Mouse (Mus musculus): ENCODE data around the gene Alpk1. TPM values are rescaled to one million over a fixed set of nuclear protein-coding genes. Genes with fewer than 3 reads are reported as not detected.

Gene Alpk1
- polyA plus RNA-seq, 1 experiment from 2014 or later: 0.47 TPM

- Histone ChIP-seq H3K4me2 (ENCODE audit: low read length) (no peak overlapping the region), H3K27me3 (ENCODE audit: control insufficient read depth, insufficient read depth, low read length) (peaks cover 82% of the 10 kb centered on the region)
- 48% methylated on average over 4 of the region's 4 CpGs for WGBS
Measured at GRCm38 (mm10) chr3:127758806-127759205, 21.5 kb downstream of the Alpk1 start.

DNA sequence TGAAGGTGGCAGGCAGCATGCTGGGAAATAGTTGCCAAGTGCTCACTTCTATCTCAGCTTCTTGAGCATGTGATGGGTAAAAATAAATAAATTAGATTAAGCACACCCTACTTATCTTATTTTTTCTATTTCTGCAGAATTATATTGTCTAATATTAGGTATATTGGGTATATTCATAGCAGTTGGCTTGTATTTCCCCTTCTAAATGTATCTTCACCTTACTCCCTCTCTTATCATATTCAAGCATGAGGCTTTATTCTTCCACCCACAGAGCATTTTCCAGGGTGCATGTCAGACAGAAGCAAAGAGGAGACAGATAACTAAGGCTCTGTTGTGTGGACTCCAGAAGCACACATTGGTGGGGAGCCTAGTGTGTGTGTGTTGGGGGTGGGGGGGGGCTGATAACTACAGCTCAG lies 22.4 kb downstream of the Alpk1 start:
- H3K4me1 ChIP-seq (ENCODE audit: control insufficient read depth, insufficient read depth, low read length): peaks cover 6% of the 10 kb centered on the region; the same call in 1 of the 2 replicates
- H3K4me3 ChIP-seq (replicated peaks; ENCODE audit: low read depth, low read length): no peak overlapping the region
- H3K4me2 ChIP-seq (ENCODE audit: low read length): no peak overlapping the region
- H3K27me3 ChIP-seq (ENCODE audit: control insufficient read depth, insufficient read depth, low read length): peaks cover 82% of the 10 kb centered on the region
- H3K36me3 ChIP-seq (ENCODE audit: control insufficient read depth, insufficient read depth, low read length): no peaks in the 10 kb centered on the region
- no peak overlapping the region for H3K27ac ChIP-seq (replicated peaks; ENCODE audit: low read depth, low read length)
- H3K9ac ChIP-seq (replicated peaks; ENCODE audit: low read length): no peak overlapping the region
- no peak for ATAC-seq (ENCODE audit: low FRiP score, low TSS enrichment)
- no peak for DNase-seq
- no peaks in the 10 kb centered on the region for H3K9me3 ChIP-seq (ENCODE audit: control insufficient read depth, low read length)

More at GRCm38 (mm10) chr3:127758806-127759205, 21.5 kb downstream of the Alpk1 start:
- peaks cover 6% of the 10 kb centered on the region; the same call in 1 of the 2 replicates for H3K4me1 ChIP-seq (ENCODE audit: control insufficient read depth, insufficient read depth, low read length)
- no peak for ATAC-seq (ENCODE audit: low FRiP score, low TSS enrichment)
- no peak overlapping the region for H3K4me3 ChIP-seq (replicated peaks; ENCODE audit: low read depth, low read length)
- no peaks in the 10 kb centered on the region for H3K9me3 ChIP-seq (ENCODE audit: control insufficient read depth, low read length)
- DNase-seq: peak; percentile 12
- no peak overlapping the region for H3K9ac ChIP-seq (replicated peaks; ENCODE audit: low read length)
- H3K36me3 ChIP-seq (ENCODE audit: control insufficient read depth, insufficient read depth, low read length): no peaks in the 10 kb centered on the region
- H3K27ac ChIP-seq (replicated peaks; ENCODE audit: low read depth, low read length): no peak overlapping the region

DNA sequence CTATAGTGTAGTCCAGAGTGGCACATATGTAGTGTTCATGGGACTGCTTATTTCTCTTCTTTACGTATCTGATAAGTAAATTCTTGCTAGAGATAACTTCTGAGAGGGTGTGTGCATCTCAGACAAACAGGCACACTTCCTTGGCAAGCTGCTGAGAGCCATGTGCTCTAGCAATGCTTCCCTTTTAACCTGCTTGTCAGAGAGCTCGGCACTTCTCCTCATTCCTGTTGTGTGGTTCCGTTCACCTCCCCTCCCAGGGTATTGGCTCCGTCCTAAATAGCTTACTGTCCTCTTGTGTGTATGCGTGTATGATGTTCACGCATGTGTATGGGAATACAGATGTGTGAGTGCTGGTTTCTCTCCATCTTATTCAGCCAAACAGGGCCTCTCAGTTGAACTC lies 23.9 kb downstream of the Alpk1 start:
- ATAC-seq (ENCODE audit: low FRiP score, low TSS enrichment) (no peak), DNase-seq (no peak)
- Histone ChIP-seq H3K27ac (replicated peaks; ENCODE audit: low read depth, low read length) (no peak overlapping the region), H3K4me1 (ENCODE audit: control insufficient read depth, insufficient read depth, low read length) (peaks cover 6% of the 10 kb centered on the region; the same call in 1 of the 2 replicates), H3K27me3 (ENCODE audit: control insufficient read depth, insufficient read depth, low read length) (peaks cover 77% of the 10 kb centered on the region), H3K4me3 (replicated peaks; ENCODE audit: low read depth, low read length) (no peak overlapping the region), H3K36me3 (ENCODE audit: control insufficient read depth, insufficient read depth, low read length) (no peaks in the 10 kb centered on the region), H3K9me3 (ENCODE audit: control insufficient read depth, low read length) (no peaks in the 10 kb centered on the region), H3K9ac (replicated peaks; ENCODE audit: low read length) (no peak overlapping the region), H3K4me2 (ENCODE audit: low read length) (no peak overlapping the region)
- 90% methylated on average over 6 of the region's 6 CpGs for WGBS

DNA sequence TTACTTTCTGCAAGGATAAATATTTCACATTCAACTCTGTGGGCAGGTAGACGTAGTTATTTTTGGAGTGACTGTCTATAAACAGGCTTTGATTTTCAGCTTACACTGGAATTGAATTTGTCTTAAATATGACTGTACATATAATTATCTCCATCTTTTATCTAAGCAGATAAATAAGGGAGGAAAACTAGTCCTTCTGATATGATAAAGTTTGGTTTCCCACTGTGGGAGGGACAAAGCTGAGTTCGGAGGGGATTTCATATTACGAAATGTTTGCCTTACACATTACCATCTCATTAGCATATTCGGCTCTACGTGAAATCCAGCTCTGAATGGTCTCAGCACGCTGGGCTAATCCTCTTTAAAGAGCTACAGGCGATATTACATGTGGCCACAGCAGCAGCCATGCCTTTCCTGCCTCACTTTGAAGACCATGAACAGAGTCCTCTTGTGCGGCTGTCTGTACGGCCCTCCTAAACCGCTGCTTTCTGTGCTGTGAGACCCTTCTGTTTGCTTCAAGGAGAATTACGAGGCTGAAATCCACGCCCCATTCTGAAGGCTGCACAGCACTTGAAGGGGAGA lies 30.3 kb downstream of the Alpk1 start:
- peak; percentile 81 for DNase-seq
- H3K27ac ChIP-seq (replicated peaks; ENCODE audit: low read depth, low read length): peak overlapping the region; percentile 67
- no peak overlapping the region for H3K4me3 ChIP-seq (replicated peaks; ENCODE audit: low read depth, low read length)
- peaks cover 37% of the 10 kb centered on the region for H3K27me3 ChIP-seq (ENCODE audit: control insufficient read depth, insufficient read depth, low read length)
- H3K4me1 ChIP-seq (ENCODE audit: control insufficient read depth, insufficient read depth, low read length): peaks cover 40% of the 10 kb centered on the region
- H3K9ac ChIP-seq (replicated peaks; ENCODE audit: low read length): no peak overlapping the region
- WGBS: 2% methylated on average over 12 of the region's 12 CpGs
- peak; percentile 79 for ATAC-seq (ENCODE audit: low FRiP score, low TSS enrichment)
- peak overlapping the region; percentile 57 for H3K4me2 ChIP-seq (ENCODE audit: low read length)
- no peaks in the 10 kb centered on the region for H3K9me3 ChIP-seq (ENCODE audit: control insufficient read depth, low read length)
- no peaks in the 10 kb centered on the region for H3K36me3 ChIP-seq (ENCODE audit: control insufficient read depth, insufficient read depth, low read length)

DNA sequence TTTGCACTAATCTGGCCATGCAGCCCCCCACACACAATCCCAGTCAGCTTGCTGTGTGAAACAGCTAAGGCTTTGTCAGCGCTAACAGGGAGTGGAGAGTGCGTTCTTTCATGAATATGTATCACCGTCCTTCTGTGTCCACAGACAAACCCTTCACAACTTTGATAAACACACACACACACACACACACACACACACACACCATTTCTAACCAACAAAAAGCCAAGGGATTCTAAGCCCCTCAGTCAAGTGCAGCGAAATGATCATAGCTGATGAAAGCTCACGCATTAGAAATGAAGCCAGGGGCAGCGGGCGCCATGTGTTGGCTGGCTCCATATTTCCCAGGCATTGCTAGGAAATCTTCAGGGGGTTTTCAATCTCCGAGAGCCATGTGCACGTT lies 31.1 kb downstream of the Alpk1 start:
- H3K27me3 ChIP-seq (ENCODE audit: control insufficient read depth, insufficient read depth, low read length): peaks cover 35% of the 10 kb centered on the region
- WGBS: 2% methylated on average over 9 of the region's 9 CpGs
- peak overlapping the region; percentile 27 for H3K4me3 ChIP-seq (replicated peaks; ENCODE audit: low read depth, low read length)
- H3K4me1 ChIP-seq (ENCODE audit: control insufficient read depth, insufficient read depth, low read length): peaks cover 40% of the 10 kb centered on the region
- peak; percentile 78 for DNase-seq
- H3K4me2 ChIP-seq (ENCODE audit: low read length): peak overlapping the region; percentile 57
- H3K9me3 ChIP-seq (ENCODE audit: control insufficient read depth, low read length): no peaks in the 10 kb centered on the region
- peak overlapping the region; percentile 67 for H3K27ac ChIP-seq (replicated peaks; ENCODE audit: low read depth, low read length)
- no peaks in the 10 kb centered on the region for H3K36me3 ChIP-seq (ENCODE audit: control insufficient read depth, insufficient read depth, low read length)
- peak; percentile 70 for ATAC-seq (ENCODE audit: low FRiP score, low TSS enrichment)
- peak overlapping the region; percentile 27; the same call in 1 of the 2 replicates for H3K9ac ChIP-seq (replicated peaks; ENCODE audit: low read length)

- Histone ChIP-seq H3K27me3 (ENCODE audit: control insufficient read depth, insufficient read depth, low read length) (peaks cover 29% of the 10 kb centered on the region), H3K4me1 (ENCODE audit: control insufficient read depth, insufficient read depth, low read length) (peaks cover 40% of the 10 kb centered on the region), H3K9me3 (ENCODE audit: control insufficient read depth, low read length) (no peaks in the 10 kb centered on the region), H3K27ac (replicated peaks; ENCODE audit: low read depth, low read length) (peak overlapping the region; percentile 67), H3K36me3 (ENCODE audit: control insufficient read depth, insufficient read depth, low read length) (no peaks in the 10 kb centered on the region), H3K4me3 (replicated peaks; ENCODE audit: low read depth, low read length) (no peak overlapping the region), H3K9ac (replicated peaks; ENCODE audit: low read length) (no peak overlapping the region), H3K4me2 (ENCODE audit: low read length) (peak overlapping the region; percentile 57)
- DNase-seq: peak; percentile 37
- 19% methylated on average over 4 of the region's 4 CpGs for WGBS
- ATAC-seq (ENCODE audit: low FRiP score, low TSS enrichment): no peak
Measured at GRCm38 (mm10) chr3:127748644-127749043, 31.7 kb downstream of the Alpk1 start.

GRCm38 (mm10) chr3:127745911-127746640 lies 34.3 kb downstream of the Alpk1 start:
- Histone ChIP-seq H3K9me3 (ENCODE audit: control insufficient read depth, low read length) (no peaks in the 10 kb centered on the region), H3K36me3 (ENCODE audit: control insufficient read depth, insufficient read depth, low read length) (no peaks in the 10 kb centered on the region), H3K27ac (replicated peaks; ENCODE audit: low read depth, low read length) (peak overlapping the region; percentile 16; the same call in 1 of the 2 replicates), H3K4me2 (ENCODE audit: low read length) (0 out of 2 replicates have a peak overlapping the region, but pooled peaks have one; percentile 11), H3K9ac (replicated peaks; ENCODE audit: low read length) (no peak overlapping the region), H3K27me3 (ENCODE audit: control insufficient read depth, insufficient read depth, low read length) (peaks cover 23% of the 10 kb centered on the region), H3K4me1 (ENCODE audit: control insufficient read depth, insufficient read depth, low read length) (peaks cover 40% of the 10 kb centered on the region), H3K4me3 (replicated peaks; ENCODE audit: low read depth, low read length) (no peak overlapping the region)
- DNase-seq (peak; percentile 58), ATAC-seq (ENCODE audit: low FRiP score, low TSS enrichment) (peak; percentile 21; the same call in 1 of the 2 replicates)
- WGBS: 9% methylated on average over 16 of the region's 16 CpGs

- no peaks in the 10 kb centered on the region for H3K9me3 ChIP-seq (ENCODE audit: control insufficient read depth, low read length)
- H3K36me3 ChIP-seq (ENCODE audit: control insufficient read depth, insufficient read depth, low read length): no peaks in the 10 kb centered on the region
- 32% methylated on average over 6 of the region's 6 CpGs for WGBS
- H3K27ac ChIP-seq (replicated peaks; ENCODE audit: low read depth, low read length): peak overlapping the region; percentile 16; the same call in 1 of the 2 replicates
- H3K9ac ChIP-seq (replicated peaks; ENCODE audit: low read length): no peak overlapping the region
- DNase-seq: peak; percentile 39
- no peak overlapping the region for H3K4me3 ChIP-seq (replicated peaks; ENCODE audit: low read depth, low read length)
- H3K4me2 ChIP-seq (ENCODE audit: low read length): no peak overlapping the region
- peaks cover 23% of the 10 kb centered on the region for H3K27me3 ChIP-seq (ENCODE audit: control insufficient read depth, insufficient read depth, low read length)
- peaks cover 36% of the 10 kb centered on the region for H3K4me1 ChIP-seq (ENCODE audit: control insufficient read depth, insufficient read depth, low read length)
- ATAC-seq (ENCODE audit: low FRiP score, low TSS enrichment): no peak
Measured at GRCm38 (mm10) chr3:127745504-127745903, 34.8 kb downstream of the Alpk1 start.

All from midbrain, embryonic 14.5 days (tissue).